Mouse (Mus musculus) myocyte (in vitro differentiated cells): ENCODE data around the gene Wwc1. TPM values are rescaled to one million over a fixed set of nuclear protein-coding genes. Genes with fewer than 3 reads are reported as not detected.

ENCODE experiments used
- H3K27me3 ChIP-seq: one replicate; pipeline ENCODE4 v1.6.1; 2011; ENCODE audit not compliant: control insufficient read depth, insufficient read depth, insufficient read length
- H3K36me3 ChIP-seq: one replicate; pipeline ENCODE4 v1.6.1; 2011; ENCODE audit not compliant: control insufficient read depth, insufficient read depth
- H3K4me2 ChIP-seq: one replicate; pipeline ENCODE4 v1.6.1; 2011; ENCODE audit warnings: low read depth, control low read depth
- H3K4me3 ChIP-seq: one replicate; pipeline ENCODE4 v1.5.1; 2011; ENCODE audit warnings: mild to moderate bottlenecking, control low read depth, moderate library complexity
- H3K79me2 ChIP-seq: one replicate; pipeline ENCODE4 v1.6.1; 2011; ENCODE audit not compliant: control insufficient read depth, insufficient read depth
- H3ac ChIP-seq: one replicate; pipeline ENCODE4 v1.6.1; 2011; ENCODE audit not compliant: control insufficient read depth, insufficient read length
- CEBPB ChIP-seq: IDR thresholded peaks from 2 replicates; pipeline ENCODE4 v1.6.1; 2011; ENCODE audit warnings: mild to moderate bottlenecking, moderate library complexity; ENCODE audit not compliant: poor library complexity, insufficient read depth, severe bottlenecking
- E2F4 ChIP-seq: IDR thresholded peaks from one replicate; pipeline ENCODE4 v1.6.1; 2011; ENCODE audit warnings: mild to moderate bottlenecking, control low read depth, moderate library complexity; ENCODE audit not compliant: insufficient read depth
- MAX ChIP-seq: IDR thresholded peaks from one replicate; pipeline ENCODE4 v1.6.1; 2011; ENCODE audit warnings: low read depth, mild to moderate bottlenecking, control low read depth
- MYOD1 ChIP-seq, 3 experiments: IDR thresholded peaks; one replicate each; pipeline ENCODE4 v1.6.1; 2011; ENCODE audit warnings: control low read depth in 2 of 3, low read depth in 2 of 3, mild to moderate bottlenecking in 2 of 3, moderate library complexity in 1 of 3; ENCODE audit not compliant: insufficient read length in 2 of 3, control insufficient read depth in 1 of 3
- MYOG ChIP-seq, 3 experiments: IDR thresholded peaks; one replicate each; pipeline ENCODE4 v1.6.1; 2011; ENCODE audit warnings: control low read depth in 2 of 3, low read depth in 2 of 3, mild to moderate bottlenecking in 2 of 3; ENCODE audit not compliant: insufficient read length in 2 of 3, control insufficient read depth in 1 of 3, insufficient read depth in 1 of 3
- POLR2A ChIP-seq: IDR thresholded peaks from one replicate; pipeline ENCODE4 v1.6.1; 2011; ENCODE audit warnings: low read depth, mild to moderate bottlenecking, control low read depth, moderate library complexity; ENCODE audit not compliant: insufficient read length
- POLR2AphosphoS2 ChIP-seq: IDR thresholded peaks from one replicate; pipeline ENCODE4 v1.6.1; 2011; ENCODE audit warnings: low read depth, control low read depth; ENCODE audit not compliant: insufficient read length
- REST ChIP-seq: IDR thresholded peaks from one replicate; pipeline ENCODE4 v1.6.1; 2011; ENCODE audit warnings: mild to moderate bottlenecking, control low read depth, moderate library complexity; ENCODE audit not compliant: insufficient read depth, insufficient read length
- SRF ChIP-seq: IDR thresholded peaks from one replicate; pipeline ENCODE4 v1.6.1; 2011; ENCODE audit warnings: low read depth; ENCODE audit not compliant: control insufficient read depth, insufficient read length
- TCF12 ChIP-seq: IDR thresholded peaks from one replicate; pipeline ENCODE4 v1.6.1; 2011; ENCODE audit warnings: mild to moderate bottlenecking, control low read depth; ENCODE audit not compliant: poor library complexity, insufficient read depth, severe bottlenecking
- TCF3 ChIP-seq: IDR thresholded peaks from one replicate; pipeline ENCODE4 v1.6.1; 2011; ENCODE audit warnings: low read depth, control low read depth; ENCODE audit not compliant: insufficient read length
- USF1 ChIP-seq: IDR thresholded peaks from one replicate; pipeline ENCODE4 v1.6.1; 2011; ENCODE audit warnings: low read depth, mild to moderate bottlenecking, control low read depth, moderate library complexity
- polyA plus RNA-seq: library from polyadenylated mRNA; unstranded; fragments of >200 nt; fragmentation: generic; extraction: Trizol; gene quantifications from one replicate; pipeline ENCODE4 v1.2.1, GENCODE M21; 2012; ENCODE audit warnings: missing spikeins

Gene Wwc1
- polyA plus RNA-seq, 1 experiment = 1.2 TPM

DNA sequence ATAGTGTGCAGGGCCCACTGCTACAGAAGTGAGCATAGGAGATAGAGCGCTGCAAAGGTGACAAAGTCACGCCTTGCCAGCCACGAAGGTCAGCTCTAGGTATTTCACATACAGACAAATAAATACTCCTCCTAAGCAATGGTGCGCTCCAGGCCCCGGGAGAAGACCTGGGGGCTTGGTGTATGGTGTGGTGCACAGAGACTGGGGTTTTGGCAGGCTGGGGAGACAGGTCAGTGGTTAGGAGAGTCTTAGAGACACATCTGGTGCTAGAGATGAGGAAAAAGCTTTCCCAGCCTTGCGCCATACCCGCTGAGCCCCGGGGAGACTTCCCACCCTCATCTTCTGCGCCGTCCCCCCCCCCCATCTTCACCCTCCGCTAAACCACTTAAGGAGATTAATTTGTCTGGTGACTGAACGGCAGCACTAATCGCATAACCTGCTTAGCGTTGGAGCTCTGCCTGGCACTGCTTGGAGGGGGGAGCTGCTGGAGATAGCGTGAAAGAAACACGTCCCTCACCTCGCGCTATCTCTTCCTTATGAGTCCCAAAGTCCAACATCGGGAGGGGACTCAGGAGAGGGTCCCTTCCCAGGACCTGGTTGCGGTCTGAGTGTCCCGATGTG is 106.6 kb downstream of the Wwc1 start:
- TF ChIP-seq REST (no peak), TCF3 (no peak)
- H3K4me3 ChIP-seq = no peak overlapping the region

DNA sequence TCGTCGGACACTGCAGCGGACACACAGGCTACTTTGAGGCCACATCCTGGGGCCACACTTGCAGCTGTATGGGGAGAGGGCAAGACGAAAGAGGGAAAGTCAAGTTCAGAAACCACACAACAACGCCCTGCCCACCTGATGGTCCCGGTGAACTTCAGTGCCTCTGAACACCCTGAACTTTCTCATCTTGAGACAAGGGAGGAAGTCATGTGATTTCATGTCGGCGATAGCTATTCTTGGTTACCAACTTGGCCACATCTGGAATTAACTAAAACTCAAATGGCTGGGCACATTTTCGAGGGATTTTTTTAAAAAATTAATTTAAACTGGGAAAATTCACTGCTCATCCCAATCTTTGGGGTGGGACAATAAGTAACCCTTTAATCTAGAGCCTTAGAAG is 109.4 kb downstream of the Wwc1 start:
- H3K4me3 ChIP-seq = no peak overlapping the region
- no peak overlapping the region for H3K4me2 ChIP-seq
- no peak for TF ChIP-seq POLR2AphosphoS2
- TF ChIP-seq CEBPB = no peak
- no peaks in the 10 kb centered on the region for H3K36me3 ChIP-seq
- no peaks in the 10 kb centered on the region for H3K79me2 ChIP-seq
- peaks cover 2% of the 10 kb centered on the region for H3K27me3 ChIP-seq
- no peak overlapping the region for H3ac ChIP-seq

More for the DNA sequence above, 106.6 kb downstream of the Wwc1 start:
- Histone ChIP-seq H3K4me2 (no peak overlapping the region), H3K36me3 (no peaks in the 10 kb centered on the region), H3ac (no peak overlapping the region), H3K79me2 (no peaks in the 10 kb centered on the region), H3K27me3 (no peaks in the 10 kb centered on the region)

DNA sequence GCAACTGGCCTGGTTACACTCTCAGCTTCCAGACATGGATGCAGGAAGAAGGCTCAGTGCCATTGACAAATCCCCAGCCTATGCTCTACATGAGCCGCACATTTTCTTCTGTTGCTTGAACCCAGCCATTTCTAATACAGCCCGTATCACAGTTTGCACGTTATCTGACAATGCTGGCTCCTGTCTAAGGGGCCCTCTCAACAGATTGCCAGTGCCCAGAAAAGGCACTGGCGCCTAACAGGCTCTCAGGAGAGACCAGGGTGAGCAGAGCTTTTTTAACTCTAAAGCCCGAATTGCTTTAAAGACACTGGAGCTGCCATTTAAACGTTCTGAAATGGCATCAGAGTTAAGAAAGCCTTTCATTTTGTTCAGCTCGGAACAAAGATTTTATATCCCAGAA is 114.2 kb downstream of the Wwc1 start:
- peaks cover 5% of the 10 kb centered on the region for H3K27me3 ChIP-seq
- no peak overlapping the region for H3K4me2 ChIP-seq
- H3K36me3 ChIP-seq = no peaks in the 10 kb centered on the region
- TF ChIP-seq POLR2A (no peak), TCF3 (no peak)
- H3K79me2 ChIP-seq = no peaks in the 10 kb centered on the region
- no peak overlapping the region for H3ac ChIP-seq
- H3K4me3 ChIP-seq = no peak overlapping the region

DNA sequence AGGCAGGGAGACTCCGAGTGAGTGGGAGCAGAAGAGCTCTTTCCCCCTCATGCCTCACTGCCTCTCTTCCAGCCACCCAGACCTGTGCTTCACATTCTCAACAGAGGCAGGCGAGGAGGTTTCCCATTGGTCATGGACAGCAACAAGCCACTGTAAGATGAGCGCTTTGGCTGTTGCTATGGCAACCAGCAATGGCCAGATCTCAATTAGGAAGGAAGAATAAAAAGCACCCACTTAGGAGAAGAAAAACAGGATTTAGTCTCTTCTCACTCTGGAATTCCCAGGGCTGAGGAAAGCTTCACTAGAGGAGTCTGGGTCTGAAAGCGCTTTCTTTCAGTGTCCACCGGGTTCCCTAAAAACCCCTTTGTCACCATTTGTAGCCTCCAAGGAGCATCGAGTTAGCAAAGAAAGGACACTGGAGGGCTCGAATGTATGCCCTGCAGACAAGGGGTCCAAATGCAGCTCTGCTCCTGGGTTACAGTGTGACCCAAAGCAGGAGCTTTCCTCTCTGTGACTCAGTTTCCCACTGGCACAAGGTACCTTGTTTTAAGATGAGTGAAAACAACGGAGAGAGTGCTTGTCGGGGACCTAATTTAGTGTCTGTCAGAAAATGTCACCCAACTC is 115.2 kb downstream of the Wwc1 start:
- H3K4me2 ChIP-seq = no peak overlapping the region
- H3ac ChIP-seq = no peak overlapping the region
- H3K36me3 ChIP-seq = no peaks in the 10 kb centered on the region
- H3K4me3 ChIP-seq = no peak overlapping the region
- H3K27me3 ChIP-seq = peaks cover 5% of the 10 kb centered on the region
- TF ChIP-seq POLR2AphosphoS2 = no peak
- no peaks in the 10 kb centered on the region for H3K79me2 ChIP-seq

DNA sequence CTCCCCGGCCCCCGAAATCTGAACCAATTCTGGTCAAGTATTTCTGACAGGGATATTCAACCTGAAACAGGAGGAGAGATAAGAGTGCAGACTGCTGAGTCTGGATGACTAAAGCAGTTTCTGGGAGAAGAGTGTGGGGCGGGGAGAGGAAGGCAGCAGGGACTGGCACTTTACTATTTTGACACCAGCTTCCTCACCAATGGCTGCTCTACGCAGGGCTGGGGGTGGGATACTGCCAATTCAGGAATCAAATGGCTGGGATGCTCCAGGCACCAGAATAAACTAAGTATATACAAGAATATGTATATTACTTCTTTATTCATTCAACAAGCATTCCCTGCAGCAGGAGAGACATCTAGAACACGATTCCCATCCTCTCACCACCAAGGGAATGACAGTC is 116.7 kb downstream of the Wwc1 start:
- no peaks in the 10 kb centered on the region for H3K36me3 ChIP-seq
- H3K79me2 ChIP-seq = no peaks in the 10 kb centered on the region
- TF ChIP-seq USF1 (no peak), MYOD1 (IDR thresholded peaks at IDR 0.05; ENCODE audit: control insufficient read depth in 1 of 3, insufficient read length in 2 of 3, low read depth in 2 of 3) (no peak), TCF12 (no peak), SRF (no peak), POLR2AphosphoS2 (no peak), E2F4 (no peak), CEBPB (no peak), POLR2A (no peak), TCF3 (no peak), MAX (no peak), REST (no peak), MYOG (IDR thresholded peaks at IDR 0.05; ENCODE audit: control insufficient read depth in 1 of 3, insufficient read depth in 1 of 3, insufficient read length in 2 of 3, low read depth in 2 of 3) (no peak)
- no peak overlapping the region for H3K4me2 ChIP-seq
- no peak overlapping the region for H3ac ChIP-seq
- H3K4me3 ChIP-seq = no peak overlapping the region
- peaks cover 5% of the 10 kb centered on the region for H3K27me3 ChIP-seq

DNA sequence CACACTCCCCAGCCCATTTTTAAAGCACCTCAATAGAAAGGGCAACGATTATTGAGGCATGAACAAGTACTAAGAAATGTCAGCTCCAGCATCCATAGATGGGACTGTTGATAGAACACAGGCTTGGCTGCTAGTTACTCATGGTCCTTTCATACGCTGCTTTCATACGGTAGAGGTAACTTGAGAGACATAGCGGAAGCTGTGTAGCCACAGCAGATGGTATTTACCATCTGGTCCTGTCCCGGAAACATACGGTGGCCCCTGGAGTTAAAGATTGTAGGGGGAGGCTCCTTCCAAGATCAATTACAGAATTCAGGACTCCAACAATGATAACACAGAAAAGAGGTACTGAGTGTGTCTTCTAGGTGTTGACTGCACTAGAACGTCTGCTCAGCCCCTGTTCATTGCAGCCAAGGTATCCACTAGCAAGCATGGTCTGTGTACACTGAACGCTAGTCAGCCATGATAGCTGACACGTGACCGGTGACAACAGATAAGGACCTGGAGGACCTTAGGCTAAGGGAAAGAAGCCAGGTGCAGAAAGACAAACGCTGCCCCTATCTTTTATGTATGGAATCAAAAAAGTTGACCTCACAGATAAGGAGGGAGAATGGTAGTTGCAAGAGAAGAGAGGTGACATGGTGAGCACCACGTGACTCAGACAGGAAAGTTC is 122.8 kb downstream of the Wwc1 start:
- Histone ChIP-seq H3K79me2 (no peaks in the 10 kb centered on the region), H3K36me3 (no peaks in the 10 kb centered on the region), H3K4me3 (no peak overlapping the region), H3K27me3 (no peaks in the 10 kb centered on the region), H3K4me2 (no peak overlapping the region), H3ac (no peak overlapping the region)
- TF ChIP-seq CEBPB = no peak
